Mouse (Mus musculus) T-helper 2 cell (primary cell): ENCODE data around the gene Kcmf1.
"Not testable (repeated sequence)": the region's sequence is repeated elsewhere in the genome, so short reads cannot be mapped to it uniquely, and the experiment has no call there.

Experiments
- in situ Hi-C: fragments of 300-600 bp; cut with MboI, MseI; formaldehyde crosslinking; loops from one replicate; pipeline ENCODE4 v1.15.1; 2025; ENCODE audit warnings: high pct_unique_total_duplicates

The Kcmf1 gene

GRCm38 (mm10) chr6:72841986-72842502, 57.7 kb downstream of the Kcmf1 start:
- in situ Hi-C loops: no loop called here

- in situ Hi-C loops: no loop called here
These were observed 58.7 kb downstream of the Kcmf1 start for GRCm38 (mm10) chr6:72840867-72841780.

- in situ Hi-C loops: no loop called here
These were observed 62.0 kb downstream of the Kcmf1 start for GRCm38 (mm10) chr6:72837756-72838155.

GRCm38 (mm10) chr6:72834518-72834917, 65.3 kb downstream of the Kcmf1 start:
- in situ Hi-C loops: no loop called here

- in situ Hi-C loops: no loop called here
These were observed 67.9 kb downstream of the Kcmf1 start for GRCm38 (mm10) chr6:72831858-72832257.

GRCm38 (mm10) chr6:72831276-72831675, 68.5 kb downstream of the Kcmf1 start:
- in situ Hi-C loops: no loop called here

GRCm38 (mm10) chr6:72828857-72829256, 70.9 kb downstream of the Kcmf1 start:
- in situ Hi-C loops: no loop called here

- in situ Hi-C loops: not testable (repeated sequence)
These were observed 71.7 kb downstream of the Kcmf1 start for GRCm38 (mm10) chr6:72828037-72828436.

GRCm38 (mm10) chr6:72825762-72826161, 74.0 kb downstream of the Kcmf1 start:
- in situ Hi-C loops: no loop called here

GRCm38 (mm10) chr6:72824971-72825737, 74.6 kb downstream of the Kcmf1 start:
- in situ Hi-C loops: no loop called here

- in situ Hi-C loops: no loop called here
These were observed 86.3 kb downstream of the Kcmf1 start for GRCm38 (mm10) chr6:72813456-72813855.

GRCm38 (mm10) chr6:72810248-72810647, 89.5 kb downstream of the Kcmf1 start:
- in situ Hi-C loops: no loop called here

- in situ Hi-C loops: no loop called here
These were observed 90.1 kb downstream of the Kcmf1 start for GRCm38 (mm10) chr6:72809522-72810149.

GRCm38 (mm10) chr6:72808342-72808741, 91.4 kb downstream of the Kcmf1 start:
- in situ Hi-C loops: no loop called here

- in situ Hi-C loops: no loop called here
These were observed 96.1 kb downstream of the Kcmf1 start for GRCm38 (mm10) chr6:72803669-72804068.

- in situ Hi-C loops: no loop called here
These were observed 97.7 kb downstream of the Kcmf1 start for GRCm38 (mm10) chr6:72802119-72802518.

GRCm38 (mm10) chr6:72800641-72801040, 99.1 kb downstream of the Kcmf1 start:
- in situ Hi-C loops: no loop called here

GRCm38 (mm10) chr6:72797763-72798162, 102.0 kb downstream of the Kcmf1 start:
- in situ Hi-C loops: loop anchor here (25.0 kb wide), 1 partner anchor 135 kb away; no protein-coding TSS in a partner anchor

GRCm38 (mm10) chr6:72795444-72795843, 104.3 kb downstream of the Kcmf1 start:
- in situ Hi-C loops: loop anchor here (25.0 kb wide), 1 partner anchor 133 kb away; no protein-coding TSS in a partner anchor

GRCm38 (mm10) chr6:72794870-72795269, 104.9 kb downstream of the Kcmf1 start:
- in situ Hi-C loops: loop anchor here (25.0 kb wide), 1 partner anchor 133 kb away; no protein-coding TSS in a partner anchor

- in situ Hi-C loops: loop anchor here (25.0 kb wide), 1 partner anchor 130 kb away; no protein-coding TSS in a partner anchor
These were observed 107.1 kb downstream of the Kcmf1 start for GRCm38 (mm10) chr6:72792641-72793040.
